Mouse (Mus musculus): ENCODE data around the gene Adgrg3. TPM values are rescaled to one million over a fixed set of nuclear protein-coding genes. Genes with fewer than 3 reads are reported as not detected.

Gene Adgrg3
- polyA plus RNA-seq (2015; fragmentation: Nextera tagmentation; extraction: Ambion mirVana), result 0.96 and 1.3 TPM in 2 replicates

DNA sequence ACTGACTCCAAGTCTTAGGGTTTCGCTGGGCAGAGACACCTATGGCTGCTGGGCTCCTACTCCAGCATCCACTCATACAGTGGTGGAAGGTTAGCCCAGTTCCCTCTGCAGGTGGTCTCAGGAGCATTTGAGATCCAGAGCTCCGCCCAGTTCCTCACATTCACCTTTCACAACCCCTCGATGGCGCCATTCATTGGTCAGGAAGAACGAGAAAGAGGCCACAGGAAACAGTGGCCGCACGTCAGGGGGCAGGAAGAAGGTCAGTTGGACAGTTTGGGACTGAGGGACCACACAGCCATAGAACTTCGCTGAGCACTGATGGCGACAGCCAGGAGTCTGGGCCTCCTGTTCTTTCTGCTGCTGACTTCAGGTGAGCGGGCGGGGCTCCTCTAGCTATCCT, at the start of gene Adgrg3:
Gene Adgrg3, plus strand, starts transcription at position 242 of the 400 bp plus-strand sequence.
- Histone ChIP-seq H3K4me2 (replicated peaks) (no peak within 1 kb of the TSS), H3K9ac (replicated peaks) (no peak within 1 kb of the TSS), H3K36me3 (peaks cover 35% of the 10 kb centered on the region), H3K27me3 (no peaks in the 10 kb centered on the region), H3K4me1 (replicated peaks) (0 out of 2 replicates have a peak, but pooled peaks cover 2% of the 10 kb centered on the region), H3K9me3 (no peaks in the 10 kb centered on the region), H3K27ac (peak within 1 kb of the TSS; percentile 57), H3K4me3 (replicated peaks) (no peak within 1 kb of the TSS)
- 81% methylated on average over 11 of the region's 11 CpGs for WGBS
- ATAC-seq, result no peak

DNA sequence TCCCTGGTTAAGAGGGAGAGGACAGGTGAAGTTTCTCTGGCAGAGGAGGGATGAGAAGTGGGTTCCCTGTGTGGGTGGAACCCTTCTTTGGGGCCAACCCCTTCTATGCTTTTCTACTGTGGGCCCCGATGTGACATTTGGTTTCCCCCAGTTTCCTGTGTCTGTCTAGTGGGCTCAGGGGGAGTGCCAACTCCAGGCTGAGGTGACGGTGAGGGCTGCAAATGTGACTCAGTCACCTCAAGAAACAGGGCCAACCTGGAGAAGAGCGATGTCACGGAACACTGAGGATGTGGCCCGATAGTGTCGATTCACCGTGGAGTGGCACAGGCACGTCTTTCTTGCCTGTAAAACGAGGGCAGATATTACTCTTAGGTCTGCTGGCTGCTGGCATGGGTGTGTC, 44.2 kb upstream of the Adgrg3 start:
- Histone ChIP-seq H3K9me3 (no peaks in the 10 kb centered on the region), H3K27ac (no peak overlapping the region), H3K36me3 (no peaks in the 10 kb centered on the region), H3K4me2 (replicated peaks) (no peak overlapping the region), H3K4me3 (replicated peaks) (no peak overlapping the region), H3K4me1 (replicated peaks) (peaks cover 17% of the 10 kb centered on the region), H3K27me3 (peaks cover 7% of the 10 kb centered on the region; the same call in 1 of the 2 replicates), H3K9ac (replicated peaks) (no peak overlapping the region)
- no peak for ATAC-seq
- 91% methylated on average over 9 of the region's 9 CpGs for WGBS

DNA sequence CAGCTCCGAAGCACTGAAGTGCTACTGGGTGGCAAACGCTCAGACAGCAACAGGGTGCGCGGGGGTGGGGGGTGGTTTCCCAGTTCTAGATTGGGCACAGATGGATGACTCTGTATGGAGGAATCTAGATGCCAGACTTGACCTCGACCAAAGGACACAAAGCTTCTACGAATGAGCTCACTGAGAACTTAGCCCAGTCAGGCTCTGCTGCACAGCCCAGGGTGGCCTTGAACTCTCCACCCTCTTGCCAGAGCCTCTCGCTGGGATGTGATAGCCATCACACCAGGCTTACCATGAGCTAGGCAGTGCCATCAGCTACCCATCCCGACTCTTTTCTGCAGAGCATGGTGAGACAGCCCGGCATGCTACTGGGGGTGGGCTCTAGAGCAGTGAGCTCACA, 43.7 kb upstream of the Adgrg3 start:
- Histone ChIP-seq H3K27ac (no peak overlapping the region), H3K9me3 (no peaks in the 10 kb centered on the region), H3K4me3 (replicated peaks) (no peak overlapping the region), H3K36me3 (no peaks in the 10 kb centered on the region), H3K4me1 (replicated peaks) (peaks cover 22% of the 10 kb centered on the region), H3K9ac (replicated peaks) (no peak overlapping the region), H3K27me3 (peaks cover 7% of the 10 kb centered on the region; the same call in 1 of the 2 replicates), H3K4me2 (replicated peaks) (no peak overlapping the region)
- no peak for ATAC-seq
- 87% methylated on average over 9 of the region's 9 CpGs for WGBS

DNA sequence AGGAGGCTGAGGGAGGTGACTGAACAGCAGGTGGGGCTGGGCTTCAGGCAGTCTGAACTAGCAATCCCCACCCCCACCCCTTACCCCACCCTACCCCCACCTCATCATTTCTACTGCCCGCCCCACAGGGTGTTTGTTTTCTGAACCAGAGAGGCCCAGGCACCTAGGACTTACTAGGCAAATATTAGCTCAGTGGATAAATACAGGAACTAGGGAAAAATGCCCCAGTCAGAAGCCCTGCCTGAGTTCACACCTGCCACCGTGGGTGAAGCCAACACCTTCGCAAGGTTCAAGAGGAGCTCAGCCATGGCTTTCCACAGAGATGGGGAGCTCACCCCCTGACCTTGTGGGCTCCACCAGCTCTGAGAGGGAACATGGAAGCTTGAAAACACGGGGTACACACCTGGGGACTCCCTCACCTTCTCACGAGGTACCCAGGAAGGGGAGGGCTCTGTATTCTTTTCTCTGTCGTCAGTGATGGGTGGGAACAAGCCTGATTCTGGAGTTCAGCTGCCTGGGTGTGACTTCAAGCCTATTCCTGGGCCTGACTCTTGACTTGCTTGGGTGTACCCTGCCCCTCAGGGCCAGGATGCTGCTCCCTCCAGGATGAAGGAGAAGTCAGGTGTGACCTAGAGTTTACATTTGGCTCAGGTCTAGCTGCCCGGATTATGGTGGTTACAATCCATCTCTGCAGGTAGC, 42.9 kb upstream of the Adgrg3 start, which contains the start of gene Adgrg1:
Gene Adgrg1, plus strand, starts transcription at position 285 of the 699 bp plus-strand sequence.
- Histone ChIP-seq H3K9ac (replicated peaks) (no peak within 1 kb of the TSS), H3K4me1 (replicated peaks) (peaks cover 24% of the 10 kb centered on the region), H3K36me3 (no peaks in the 10 kb centered on the region), H3K4me2 (replicated peaks) (no peak within 1 kb of the TSS), H3K9me3 (no peaks in the 10 kb centered on the region), H3K4me3 (replicated peaks) (no peak within 1 kb of the TSS), H3K27ac (no peak within 1 kb of the TSS), H3K27me3 (peaks cover 7% of the 10 kb centered on the region; the same call in 1 of the 2 replicates)
- ATAC-seq, result no peak
- 57% methylated on average over 7 of the region's 7 CpGs for whole genome bisulfite sequencing

DNA sequence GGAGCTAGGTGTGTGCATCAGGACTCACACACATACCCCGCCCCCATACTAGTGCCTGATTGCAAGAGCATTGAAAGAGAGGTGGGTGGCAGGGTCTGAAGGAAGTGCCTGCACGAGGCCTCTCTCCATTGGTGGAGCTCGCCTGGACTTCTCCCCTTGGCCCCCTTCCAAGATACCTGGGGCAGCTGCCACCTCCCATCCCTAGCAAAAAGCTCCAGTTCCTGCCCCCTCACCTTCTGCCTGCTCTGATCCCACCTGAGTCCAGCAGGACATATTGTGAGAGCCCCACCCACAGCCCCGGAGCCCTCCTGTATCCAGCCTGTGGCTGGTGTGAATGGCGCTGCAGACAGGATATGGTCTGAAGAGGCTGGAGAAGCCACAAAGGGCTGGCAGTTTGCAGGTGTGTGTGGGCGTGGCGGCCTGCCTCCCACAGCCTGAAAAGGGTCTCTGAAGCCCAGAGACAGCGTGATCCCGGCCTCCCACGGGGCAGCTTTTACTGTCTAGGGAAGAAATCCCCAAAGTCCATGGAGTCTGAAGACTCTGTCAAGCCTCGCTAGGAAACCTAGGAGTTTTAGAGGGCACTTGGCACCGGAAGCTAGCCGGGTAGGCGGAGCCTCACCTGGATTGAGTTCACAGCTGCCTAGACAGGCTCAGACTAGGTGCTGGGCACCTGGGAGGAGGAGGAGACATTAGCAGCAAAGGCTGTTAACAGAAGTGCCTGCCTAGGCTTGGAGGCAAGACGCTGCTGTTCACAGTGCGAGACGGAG, 40.7 kb upstream of the Adgrg3 start:
- Histone ChIP-seq H3K4me3 (replicated peaks) (no peak overlapping the region), H3K4me1 (replicated peaks) (peaks cover 37% of the 10 kb centered on the region), H3K4me2 (replicated peaks) (peak overlapping the region; percentile 28), H3K27me3 (peaks cover 7% of the 10 kb centered on the region; the same call in 1 of the 2 replicates), H3K9me3 (no peaks in the 10 kb centered on the region), H3K27ac (no peak overlapping the region), H3K9ac (replicated peaks) (peak overlapping the region; percentile 29; the same call in 1 of the 2 replicates), H3K36me3 (no peaks in the 10 kb centered on the region)
- WGBS, result 22% methylated on average over 17 of the region's 17 CpGs
- no peak for ATAC-seq

DNA sequence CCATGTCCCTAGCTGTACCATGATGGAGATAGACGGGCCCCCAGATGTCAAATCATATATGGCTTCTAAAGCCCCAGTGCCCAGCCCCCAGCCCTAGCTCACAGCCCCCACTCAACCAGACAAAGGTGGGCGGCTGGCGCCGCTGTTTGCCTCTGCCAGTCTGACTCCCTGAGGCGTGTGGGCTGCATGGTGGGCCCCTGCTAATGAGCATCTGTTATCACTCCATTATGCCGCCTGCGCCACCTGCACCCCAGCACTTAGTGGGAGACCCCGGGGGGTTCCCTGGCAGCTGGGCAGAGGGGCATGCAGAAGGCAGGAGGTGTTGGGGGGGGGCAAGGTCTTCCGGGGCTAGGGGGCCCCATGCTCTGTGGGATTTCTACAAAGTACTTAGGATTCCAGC, 39.4 kb upstream of the Adgrg3 start:
- Histone ChIP-seq H3K27ac (0 out of 2 replicates have a peak overlapping the region, but pooled peaks have one; percentile 53), H3K4me3 (replicated peaks) (no peak overlapping the region), H3K4me2 (replicated peaks) (peak overlapping the region; percentile 28; the same call in 1 of the 2 replicates), H3K4me1 (replicated peaks) (peaks cover 50% of the 10 kb centered on the region), H3K27me3 (peaks cover 7% of the 10 kb centered on the region; the same call in 1 of the 2 replicates), H3K9me3 (no peaks in the 10 kb centered on the region), H3K9ac (replicated peaks) (peak overlapping the region; percentile 37; the same call in 1 of the 2 replicates), H3K36me3 (no peaks in the 10 kb centered on the region)
- peak; percentile 73 for ATAC-seq
- WGBS, result 21% methylated on average over 9 of the region's 9 CpGs

DNA sequence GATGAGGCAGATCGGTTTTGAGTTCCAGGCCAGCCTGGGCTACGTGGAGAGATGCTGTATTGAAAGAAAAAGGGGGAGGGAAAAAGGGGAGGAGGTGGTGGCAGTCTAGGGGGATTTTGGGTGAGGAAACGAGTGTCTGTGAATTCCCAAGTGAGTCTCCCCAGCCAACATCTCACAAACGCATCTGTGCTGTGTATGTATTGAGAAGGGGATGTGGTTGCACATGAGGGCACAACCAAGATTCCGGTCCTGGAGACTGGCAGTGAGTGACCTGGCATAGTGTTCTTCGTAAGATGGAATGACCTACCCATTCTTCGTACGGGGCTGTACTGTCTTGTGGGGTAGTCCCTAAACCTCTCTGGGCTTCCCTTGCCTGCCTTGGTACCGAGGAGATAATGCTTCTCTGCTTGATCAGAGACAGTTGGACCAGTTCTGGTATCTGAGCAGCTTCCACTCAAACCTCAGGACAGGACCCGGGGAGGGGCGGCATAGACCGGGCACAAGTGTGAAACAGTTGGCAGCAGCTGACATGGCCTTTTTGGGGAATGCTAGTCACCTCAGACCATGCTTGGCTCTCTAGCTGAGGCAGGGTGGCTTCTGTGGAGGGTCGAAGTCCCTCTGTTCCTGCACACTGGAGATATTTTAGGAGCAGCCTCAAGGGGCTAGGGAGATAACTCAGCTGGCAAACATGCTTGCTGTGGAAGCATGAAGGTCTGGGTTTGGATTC, 38.7 kb upstream of the Adgrg3 start:
- peak overlapping the region; percentile 35 for H3K27ac ChIP-seq
- WGBS, result 73% methylated on average over 13 of the region's 13 CpGs
- H3K4me2 ChIP-seq (replicated peaks), result no peak overlapping the region

DNA sequence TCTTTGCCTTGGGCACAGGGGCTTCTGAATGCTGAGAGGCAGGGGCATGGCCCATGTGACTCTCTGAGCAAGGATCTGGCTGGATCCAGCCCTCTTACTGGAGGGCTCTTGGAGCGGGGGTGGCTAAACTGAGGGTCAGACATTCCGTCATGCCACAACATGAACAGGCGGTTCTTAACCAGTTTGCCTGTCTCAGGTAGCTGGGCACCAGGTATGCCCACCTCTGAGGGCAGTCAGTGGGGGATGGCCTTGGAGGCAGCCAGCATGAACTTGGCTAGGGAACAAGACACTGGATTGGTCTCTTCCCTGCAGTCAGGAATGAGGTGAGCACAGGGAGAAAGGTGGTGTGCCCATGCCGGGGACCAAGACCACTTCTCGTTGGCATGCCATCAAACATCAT, 37.3 kb upstream of the Adgrg3 start:
- no peaks in the 10 kb centered on the region for H3K9me3 ChIP-seq
- H3K27me3 ChIP-seq, result peaks cover 7% of the 10 kb centered on the region; the same call in 1 of the 2 replicates
- H3K4me3 ChIP-seq (replicated peaks), result no peak overlapping the region
- no peaks in the 10 kb centered on the region for H3K36me3 ChIP-seq
- no peak overlapping the region for H3K4me2 ChIP-seq (replicated peaks)
- no peak overlapping the region for H3K27ac ChIP-seq
- H3K4me1 ChIP-seq (replicated peaks), result peaks cover 70% of the 10 kb centered on the region
- WGBS, result 95% methylated on average over 5 of the region's 5 CpGs
- no peak for ATAC-seq
- H3K9ac ChIP-seq (replicated peaks), result no peak overlapping the region

More for the DNA sequence above, 38.7 kb upstream of the Adgrg3 start:
- Histone ChIP-seq H3K36me3 (no peaks in the 10 kb centered on the region), H3K4me1 (replicated peaks) (peaks cover 56% of the 10 kb centered on the region), H3K27me3 (peaks cover 7% of the 10 kb centered on the region; the same call in 1 of the 2 replicates), H3K4me3 (replicated peaks) (no peak overlapping the region), H3K9me3 (no peaks in the 10 kb centered on the region), H3K9ac (replicated peaks) (no peak overlapping the region)
- no peak for ATAC-seq

DNA sequence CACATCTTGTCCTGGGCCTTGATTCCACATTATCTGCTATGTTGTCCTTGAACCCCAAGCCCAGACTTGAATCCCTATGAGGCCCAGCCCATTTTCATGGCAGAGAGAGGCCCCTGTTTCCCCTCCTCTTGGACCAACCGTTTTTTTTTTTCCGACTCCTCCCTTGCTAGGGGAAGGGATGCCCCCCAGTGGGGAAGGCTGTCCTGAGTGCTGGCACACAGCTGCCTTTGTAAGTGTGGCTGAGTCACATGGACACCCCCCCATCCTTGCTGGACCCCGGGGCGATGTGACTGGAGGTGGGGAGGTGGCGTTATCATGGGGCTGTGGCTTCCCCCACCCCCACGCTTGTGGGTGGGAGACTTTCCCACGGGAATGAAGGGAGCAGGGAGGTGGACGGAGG, 36.5 kb upstream of the Adgrg3 start:
- 65% methylated on average over 8 of the region's 8 CpGs for WGBS
- Histone ChIP-seq H3K27me3 (peaks cover 7% of the 10 kb centered on the region; the same call in 1 of the 2 replicates), H3K27ac (0 out of 2 replicates have a peak overlapping the region, but pooled peaks have one; percentile 67), H3K9ac (replicated peaks) (no peak overlapping the region), H3K36me3 (no peaks in the 10 kb centered on the region), H3K4me2 (replicated peaks) (no peak overlapping the region), H3K9me3 (no peaks in the 10 kb centered on the region), H3K4me3 (replicated peaks) (no peak overlapping the region), H3K4me1 (replicated peaks) (peaks cover 74% of the 10 kb centered on the region)
- ATAC-seq, result no peak

DNA sequence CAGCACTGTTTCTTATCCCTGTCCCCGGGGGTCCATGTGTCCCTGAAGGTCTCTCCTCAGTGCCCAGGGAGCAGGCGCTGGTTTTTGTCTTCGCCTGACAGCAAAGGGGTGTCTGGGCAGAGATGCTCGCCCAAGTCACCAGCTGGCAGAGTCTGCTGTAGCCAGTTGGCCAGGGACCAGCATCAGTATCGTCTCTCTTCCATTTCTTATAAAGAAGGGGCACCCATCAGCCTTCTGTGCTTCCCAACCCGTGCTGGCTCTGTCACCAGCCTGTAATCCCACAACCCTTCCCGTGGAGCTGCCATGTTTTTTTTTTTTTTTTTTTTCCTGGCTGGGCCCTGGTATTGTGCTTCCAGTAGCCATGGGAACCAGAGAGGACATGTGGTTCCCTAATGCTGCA, 35.6 kb upstream of the Adgrg3 start:
- Histone ChIP-seq H3K27me3 (0 out of 2 replicates have a peak, but pooled peaks cover under 1% of the 10 kb centered on the region), H3K27ac (peak overlapping the region; percentile 67), H3K9me3 (no peaks in the 10 kb centered on the region), H3K4me2 (replicated peaks) (no peak overlapping the region), H3K4me3 (replicated peaks) (no peak overlapping the region), H3K36me3 (no peaks in the 10 kb centered on the region), H3K4me1 (replicated peaks) (peaks cover 79% of the 10 kb centered on the region), H3K9ac (replicated peaks) (no peak overlapping the region)
- 42% methylated on average over 7 of the region's 7 CpGs for WGBS
- peak; percentile 10; the same call in 1 of the 2 replicates for ATAC-seq

DNA sequence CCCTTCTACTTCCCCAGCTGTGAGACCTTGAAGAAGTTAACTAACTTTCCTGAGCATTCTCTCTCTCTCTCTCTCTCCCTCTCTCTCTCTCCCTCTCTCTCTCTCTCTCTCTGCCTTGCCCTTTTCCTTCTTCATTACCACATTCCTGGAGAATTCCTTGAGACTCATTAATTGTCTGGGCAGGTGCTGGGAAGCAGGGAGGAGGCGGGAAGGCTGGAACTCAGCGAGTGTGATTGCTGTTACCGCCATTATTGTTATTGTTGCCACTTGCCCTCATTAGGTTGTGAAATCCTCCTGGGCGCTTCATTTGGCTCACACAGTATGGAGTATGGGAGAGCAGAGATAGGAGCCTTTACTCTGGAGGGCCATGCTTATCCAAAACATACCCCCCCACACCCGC, 34.3 kb upstream of the Adgrg3 start:
- Histone ChIP-seq H3K4me2 (replicated peaks) (no peak overlapping the region), H3K27ac (peak overlapping the region; percentile 70), H3K4me3 (replicated peaks) (no peak overlapping the region), H3K36me3 (no peaks in the 10 kb centered on the region), H3K4me1 (replicated peaks) (peaks cover 75% of the 10 kb centered on the region), H3K9me3 (no peaks in the 10 kb centered on the region), H3K9ac (replicated peaks) (no peak overlapping the region), H3K27me3 (no peaks in the 10 kb centered on the region)
- 25% methylated on average over 5 of the region's 5 CpGs for WGBS
- ATAC-seq, result no peak

Data from midbrain, embryonic 13.5 days (tissue).